Mouse (Mus musculus) adrenal gland (tissue): ENCODE measurements at regions not wholly inside any gene's neighbourhood (a gene's known extent, or its start where the extent isn't known, plus 50 kb on each side); places are given as distances from the start of the nearest gene placed in this dataset.

Experiments used
- intact Hi-C: fragments of 180-260 bp; cut with DNase I; formaldehyde crosslinking; loops from one replicate; pipeline ENCODE4 v1.15.1; 2025

DNA sequence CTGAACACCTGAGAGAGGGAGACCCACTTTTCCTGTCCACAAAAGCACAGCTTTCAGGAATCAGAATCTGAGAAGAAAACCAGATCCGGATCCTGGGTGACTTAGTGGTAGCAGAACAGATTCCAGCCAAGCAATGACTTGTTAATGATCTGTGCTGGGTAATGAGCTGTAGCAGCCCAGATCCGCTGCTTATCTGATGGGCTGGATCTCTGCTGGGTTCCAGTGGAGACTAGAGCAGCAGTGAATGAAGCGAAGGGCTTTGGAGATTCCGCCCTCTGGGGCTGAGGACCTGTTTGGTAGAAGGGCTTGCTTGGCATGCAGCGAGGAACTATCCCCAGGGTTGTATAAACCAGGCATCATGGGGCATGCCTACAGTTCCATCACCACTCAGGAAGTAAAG lies 156.3 kb downstream of the Maf start:
- intact Hi-C loops, result no loop called here

DNA sequence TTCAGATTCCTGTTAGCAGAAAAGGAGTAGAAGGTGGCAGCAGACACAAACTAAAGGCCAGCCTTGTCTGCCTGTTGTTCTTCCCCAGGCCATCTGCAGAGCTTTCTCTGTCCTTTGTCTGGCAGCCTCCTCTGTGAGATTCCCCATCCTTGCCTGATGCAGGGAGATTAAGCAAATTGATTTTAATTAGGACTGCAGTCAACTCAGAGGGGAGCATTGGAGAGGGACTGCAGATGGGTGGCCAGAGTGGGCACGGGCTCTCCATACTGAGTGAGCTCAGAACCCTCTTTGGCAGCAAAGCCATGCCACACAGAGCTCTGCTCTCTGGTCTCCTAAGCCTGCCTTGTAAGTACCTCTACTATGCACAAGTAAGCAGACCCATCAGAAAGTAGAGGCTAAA lies 158.5 kb downstream of the Maf start:
- intact Hi-C loops, result no loop called here

DNA sequence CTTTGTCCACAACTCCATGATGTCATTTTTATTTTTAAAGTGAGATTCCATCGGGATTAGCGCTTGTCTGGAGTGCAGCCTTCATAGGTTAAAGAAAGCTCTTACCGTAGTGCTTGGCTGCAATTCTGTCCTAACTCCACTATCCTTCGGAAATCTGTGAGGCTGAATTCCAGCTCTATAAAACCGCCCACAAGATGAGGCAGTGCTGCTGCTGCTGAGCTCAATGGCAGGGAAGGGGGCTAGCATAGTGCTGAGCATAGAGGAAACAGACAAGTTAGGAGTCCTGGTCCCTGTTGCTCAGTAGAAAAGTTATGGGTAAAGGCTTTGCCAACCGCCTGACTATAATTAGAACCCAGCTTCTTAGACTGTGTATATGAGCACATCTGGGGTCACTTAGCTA lies 163.5 kb downstream of the Maf start:
- intact Hi-C loops, result no loop called here

DNA sequence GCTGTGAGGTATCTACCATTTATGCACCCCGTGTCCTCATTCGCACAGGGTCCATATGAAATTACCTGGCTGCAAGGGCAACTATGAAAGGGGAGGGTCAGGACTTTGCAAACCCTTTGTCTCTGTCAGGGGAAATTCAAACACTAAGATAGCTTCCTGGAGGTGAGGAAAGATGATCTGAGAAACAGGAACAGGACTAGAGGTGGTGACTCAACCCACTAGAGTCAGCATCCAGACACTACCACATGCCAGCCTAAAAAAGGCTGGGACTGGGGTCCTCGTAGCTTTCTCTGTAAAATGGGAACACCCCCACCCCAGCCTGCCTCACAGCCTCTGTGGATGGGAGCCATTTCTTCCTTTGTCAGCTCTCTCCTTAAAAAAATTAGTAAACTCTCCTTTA lies 164.7 kb downstream of the Maf start:
- intact Hi-C loops, result no loop called here

DNA sequence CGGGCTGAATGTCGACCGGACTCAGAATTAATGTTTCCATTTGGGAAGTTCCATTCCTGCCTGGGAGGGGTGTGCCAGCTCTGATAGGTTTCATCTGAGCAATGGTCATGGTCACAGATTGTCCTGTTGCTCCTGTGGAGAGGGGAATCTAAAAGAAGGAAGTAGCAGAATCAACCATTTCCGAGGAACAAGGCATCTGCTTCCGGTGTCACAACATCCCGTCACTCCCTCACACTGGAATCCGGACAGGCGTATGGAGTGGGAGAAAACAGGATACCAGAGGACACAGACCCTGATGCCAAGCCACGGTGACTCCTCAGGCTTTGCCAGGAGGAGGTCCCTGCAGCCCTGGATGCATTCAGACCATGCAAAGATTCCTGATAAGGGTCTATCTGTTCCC lies 168.0 kb downstream of the Maf start:
- intact Hi-C loops, result no loop called here

DNA sequence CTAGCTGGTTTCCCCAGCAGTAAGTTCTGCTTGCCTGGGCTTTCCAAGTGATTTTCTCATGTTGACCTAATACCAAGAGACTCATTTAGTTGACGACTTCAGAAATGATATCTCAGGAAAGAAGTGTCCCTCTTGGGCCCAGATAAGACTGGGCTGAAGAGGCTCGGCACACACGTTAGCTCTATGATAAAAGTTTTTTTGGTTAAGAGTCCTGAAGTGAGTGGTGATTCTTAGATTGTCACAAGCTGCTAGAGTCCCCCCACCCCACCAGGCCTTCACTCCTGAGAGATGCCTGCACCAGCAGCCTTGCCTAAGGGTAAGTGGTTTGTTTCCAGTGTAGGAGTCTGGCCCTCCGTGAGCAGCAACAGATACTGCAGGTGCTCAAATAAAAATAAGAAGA lies 169.4 kb downstream of the Maf start:
- intact Hi-C loops, result no loop called here

DNA sequence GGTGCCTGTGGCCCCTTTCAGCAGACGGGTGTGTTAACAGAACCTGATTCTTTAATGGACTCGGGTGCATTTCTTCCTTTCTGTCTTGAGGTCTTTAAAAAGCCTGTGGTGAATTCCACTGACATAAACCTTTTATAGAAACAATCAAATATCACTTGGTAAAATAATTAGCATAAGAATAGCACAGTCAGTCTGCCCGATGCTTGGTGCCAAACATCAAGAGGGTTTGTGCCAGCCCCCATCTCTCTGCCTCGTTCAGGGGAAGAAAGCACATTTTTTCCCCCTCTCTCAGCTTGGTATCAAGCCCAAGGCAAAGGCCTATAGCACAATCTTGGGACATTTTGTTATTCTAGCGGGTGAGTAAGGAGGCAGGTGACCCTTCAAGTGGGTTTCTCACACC lies 169.8 kb downstream of the Maf start:
- intact Hi-C loops, result no loop called here

DNA sequence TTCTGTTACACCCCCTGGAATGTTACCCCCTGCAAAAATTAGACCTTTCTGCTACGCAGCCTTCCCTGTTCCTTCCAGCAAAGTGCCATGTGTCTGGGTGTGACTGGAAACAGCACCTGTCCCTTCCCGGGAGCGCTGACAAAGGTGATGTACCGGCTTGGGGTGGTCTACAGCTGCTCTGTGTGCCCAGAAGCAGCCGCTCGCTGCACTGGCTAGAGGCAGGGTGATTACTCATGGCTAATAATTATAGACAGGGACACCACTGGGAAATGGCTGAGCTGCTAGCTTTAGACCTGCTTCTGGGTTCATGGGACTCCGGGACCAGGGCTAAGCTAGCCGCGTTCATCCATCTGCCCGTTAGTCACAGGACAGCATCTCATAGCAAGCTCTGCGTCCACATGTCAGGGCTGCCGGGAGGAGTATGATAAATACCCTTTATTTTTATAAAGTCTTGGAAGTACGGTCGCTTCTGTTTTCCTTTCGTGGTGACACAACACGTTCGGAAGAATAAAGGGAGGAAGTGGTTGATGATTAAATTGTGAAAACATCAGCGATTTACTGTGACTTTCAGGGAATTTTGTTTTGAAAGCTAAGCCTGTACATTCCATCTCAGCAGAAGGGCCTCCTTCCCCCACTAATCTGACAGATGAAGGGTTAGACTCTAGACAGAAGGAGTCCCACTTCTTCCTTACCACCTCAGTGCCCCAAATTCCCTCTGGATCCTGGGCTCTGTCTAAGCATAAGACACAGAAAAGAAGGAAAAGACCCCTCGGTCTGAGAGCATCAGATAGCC lies 170.8 kb downstream of the Maf start:
- intact Hi-C loops, result no loop called here

DNA sequence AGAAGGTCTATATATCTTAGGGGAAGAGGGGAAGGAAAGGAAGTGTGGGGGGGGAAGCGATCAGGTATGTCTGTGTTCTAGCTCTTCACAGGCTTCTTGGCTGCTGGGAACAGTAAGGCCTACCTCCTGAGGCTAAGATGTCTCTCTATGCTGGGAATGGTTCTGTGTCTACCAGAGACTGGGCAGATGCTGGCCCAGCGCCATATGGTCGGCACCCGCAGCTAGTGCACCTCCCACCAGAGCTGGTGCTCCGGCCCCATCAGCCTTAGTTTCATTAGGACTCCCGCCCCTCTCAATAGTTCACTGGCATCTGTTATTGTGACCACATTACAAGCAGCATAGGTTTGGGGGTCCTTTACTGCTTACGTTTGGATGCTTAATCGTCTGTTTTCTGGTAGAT lies 171.6 kb downstream of the Maf start:
- intact Hi-C loops, result no loop called here

DNA sequence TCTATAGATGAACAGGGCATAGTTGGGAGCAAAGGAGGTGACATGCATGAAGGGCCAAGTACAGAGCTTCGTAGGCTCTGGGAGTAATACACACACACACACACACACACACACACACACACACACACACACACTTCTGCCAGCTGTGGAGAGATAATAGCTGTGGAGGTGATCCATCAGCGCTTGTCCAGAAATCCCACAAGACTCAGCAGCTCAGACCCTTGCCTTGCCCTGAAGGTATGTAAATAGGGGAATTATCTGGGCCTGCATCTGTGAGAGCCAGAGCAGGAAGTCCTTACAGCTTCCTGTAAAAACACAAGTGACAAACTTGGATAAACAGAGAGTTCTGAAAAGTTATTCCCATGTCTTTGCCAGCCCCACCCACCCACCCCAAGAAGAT lies 173.6 kb downstream of the Maf start:
- intact Hi-C loops, result no loop called here

DNA sequence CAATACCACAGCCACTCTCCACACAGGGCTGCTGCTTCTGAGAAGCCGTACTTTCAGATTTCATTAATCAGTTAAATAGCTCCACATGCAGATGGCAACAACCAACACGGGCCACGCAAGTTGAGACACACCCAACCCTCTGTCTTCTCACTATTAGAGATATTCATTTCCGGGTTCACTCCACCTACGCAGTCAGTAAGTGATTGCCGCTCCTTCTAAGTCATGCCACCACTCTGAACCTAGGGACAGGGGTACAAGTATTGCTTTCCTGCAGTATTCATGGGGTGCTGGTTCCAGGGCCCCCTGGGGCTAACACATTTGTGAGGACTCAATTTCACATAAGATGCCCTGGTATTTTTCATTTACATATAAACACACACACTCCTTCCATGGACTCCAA lies 176.3 kb downstream of the Maf start:
- intact Hi-C loops, result no loop called here

DNA sequence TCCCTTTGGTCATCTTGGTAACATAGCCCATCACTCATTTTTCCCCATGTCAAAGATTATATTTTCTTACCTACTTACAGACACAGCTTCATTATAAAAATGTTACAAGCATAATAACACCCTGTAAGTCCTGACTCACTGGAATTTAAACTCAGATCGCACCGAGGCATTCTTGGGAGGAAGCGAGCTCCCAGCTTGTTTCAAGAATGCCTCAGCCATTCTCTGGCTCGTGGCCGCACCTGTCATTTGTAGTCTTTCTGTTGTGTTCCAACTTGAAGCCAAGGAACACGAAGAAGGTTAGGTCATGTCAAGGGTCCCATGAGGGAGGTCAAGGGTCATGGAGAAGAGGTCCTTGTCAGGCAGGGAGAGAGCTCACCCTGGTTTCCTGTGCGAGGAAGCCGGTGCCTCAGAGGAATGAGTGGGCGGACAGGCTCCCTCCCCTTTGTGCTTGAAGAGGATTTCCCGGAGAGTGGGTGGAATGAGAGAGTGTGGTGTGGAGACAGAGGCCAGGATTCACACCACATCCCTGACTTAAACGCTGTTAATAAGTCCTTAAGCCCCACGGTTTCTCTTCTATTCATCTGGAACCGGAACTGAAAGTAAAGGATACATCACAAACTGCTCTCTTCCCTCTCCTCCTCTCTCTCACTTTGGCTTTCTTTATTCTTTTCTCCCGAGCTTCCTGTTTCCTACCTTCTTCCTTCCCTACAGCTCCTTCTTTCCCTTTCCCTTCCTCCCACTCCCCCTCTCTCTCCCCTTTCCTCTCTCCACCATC lies 177.8 kb downstream of the Maf start:
- intact Hi-C loops, result no loop called here

DNA sequence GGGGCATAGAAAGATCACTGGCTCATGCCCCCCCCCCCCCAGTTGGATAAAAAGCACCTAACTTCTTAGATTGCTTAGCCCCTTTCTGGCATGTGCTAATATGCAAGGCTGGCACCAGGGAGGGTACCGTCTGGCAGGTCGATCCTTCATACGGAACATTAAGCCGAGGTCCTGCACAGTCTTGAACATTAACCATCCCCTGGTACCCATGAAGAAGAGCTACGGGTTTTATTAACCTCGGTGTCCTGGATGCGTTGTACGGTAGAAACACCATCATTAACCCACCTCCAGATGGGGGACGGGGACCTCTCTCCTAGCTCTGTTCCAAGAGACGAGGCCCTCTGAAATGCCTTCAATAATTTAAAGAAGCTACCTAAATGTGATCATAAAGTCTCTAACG lies 178.7 kb downstream of the Maf start:
- intact Hi-C loops, result no loop called here

DNA sequence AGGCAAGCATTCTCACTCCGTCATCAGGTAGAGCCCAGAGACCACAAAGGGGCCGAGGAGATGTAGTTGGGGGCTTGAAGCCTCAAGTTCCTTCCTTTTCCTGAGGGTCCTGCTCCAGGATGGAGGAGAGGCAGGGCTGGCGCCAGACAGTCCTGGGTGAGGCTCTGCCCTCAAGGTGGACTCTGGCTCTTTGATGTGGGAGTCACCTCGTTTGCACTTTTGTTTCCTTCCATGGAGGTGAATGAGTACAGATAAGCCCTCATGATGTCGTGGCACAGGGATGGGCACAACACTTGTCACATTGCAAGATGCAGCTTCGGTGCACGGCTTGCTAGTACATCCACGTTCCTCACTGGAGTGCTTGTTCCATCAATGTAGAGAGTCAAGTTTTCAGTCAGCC lies 182.4 kb downstream of the Maf start:
- intact Hi-C loops, result no loop called here

DNA sequence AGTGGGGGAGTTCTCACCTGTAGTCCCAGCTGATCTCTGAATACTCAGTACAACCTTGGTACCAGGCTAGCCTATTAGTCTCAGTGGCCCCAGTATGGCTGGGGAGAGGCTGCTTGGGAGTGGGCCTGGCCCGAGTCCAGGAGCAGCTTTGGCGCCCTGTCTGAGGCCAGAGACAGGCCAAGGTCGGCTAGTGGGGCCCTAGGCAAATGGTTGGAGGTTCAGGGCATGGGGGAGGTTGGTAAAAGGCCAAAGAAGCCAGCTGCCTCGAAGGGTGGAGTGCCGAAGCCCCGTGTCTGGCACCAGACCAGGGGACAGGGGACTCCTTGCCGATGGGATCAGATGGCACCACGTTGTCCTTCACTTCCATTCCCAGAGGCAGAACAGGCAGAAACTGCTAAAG lies 182.9 kb downstream of the Maf start:
- intact Hi-C loops, result no loop called here

DNA sequence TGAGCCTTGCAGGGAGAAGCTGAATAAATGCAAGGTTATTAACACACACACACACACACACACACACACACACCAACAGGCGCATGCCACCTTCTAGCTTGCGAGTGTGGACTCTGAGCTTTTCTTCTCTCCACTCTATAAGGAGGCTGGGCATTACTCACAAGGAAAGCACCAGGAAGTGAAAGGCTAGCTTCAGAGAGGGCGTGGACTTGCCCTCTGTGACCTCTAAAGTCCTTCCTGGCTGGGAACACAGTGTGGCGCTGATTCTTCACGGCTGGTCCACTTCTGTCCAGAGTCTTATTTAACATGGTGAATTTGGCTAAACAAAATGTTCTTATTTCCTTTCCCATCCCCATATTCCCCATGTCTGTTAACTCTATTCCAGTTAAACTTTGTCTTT lies 185.1 kb downstream of the Maf start:
- intact Hi-C loops, result no loop called here

DNA sequence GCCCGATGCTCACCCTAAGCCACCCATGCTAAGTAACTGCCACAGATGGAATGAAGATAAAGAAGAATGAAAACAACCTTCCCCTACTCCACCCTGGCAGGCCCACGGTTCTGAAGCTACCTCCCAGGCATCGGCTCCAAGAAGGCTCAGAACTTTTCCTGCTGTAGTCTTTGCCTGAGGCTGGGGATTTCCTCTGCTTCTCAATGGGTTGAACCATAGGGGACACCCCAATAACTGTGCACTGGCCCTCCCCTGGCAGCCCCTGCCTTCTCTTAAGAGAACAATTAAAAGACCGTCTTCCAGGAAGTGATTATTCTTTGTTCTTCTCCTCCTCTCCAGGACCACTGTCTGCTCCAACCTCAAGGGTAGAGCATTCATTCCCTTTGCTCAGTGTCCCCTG lies 191.9 kb downstream of the Maf start:
- intact Hi-C loops, result no loop called here

DNA sequence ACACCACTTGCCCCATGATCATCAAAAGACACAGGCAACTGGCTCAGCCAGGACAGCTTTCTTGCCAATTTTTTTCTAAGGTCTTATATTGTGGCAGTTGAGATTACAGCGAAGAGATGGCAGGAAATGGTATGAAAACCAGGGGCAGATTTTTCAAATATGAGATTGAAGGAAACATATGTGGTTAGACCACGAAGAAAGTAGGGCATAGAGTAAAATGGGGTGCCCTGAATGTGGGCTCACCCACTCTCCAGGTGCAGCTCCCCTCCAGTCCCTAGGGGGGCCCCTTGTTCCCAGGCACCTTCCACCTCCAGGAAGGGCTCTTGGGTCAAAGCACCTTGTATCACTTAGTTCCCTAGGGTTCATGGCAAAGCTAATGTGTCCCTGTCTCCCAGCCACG lies 193.1 kb downstream of the Maf start:
- intact Hi-C loops, result no loop called here

DNA sequence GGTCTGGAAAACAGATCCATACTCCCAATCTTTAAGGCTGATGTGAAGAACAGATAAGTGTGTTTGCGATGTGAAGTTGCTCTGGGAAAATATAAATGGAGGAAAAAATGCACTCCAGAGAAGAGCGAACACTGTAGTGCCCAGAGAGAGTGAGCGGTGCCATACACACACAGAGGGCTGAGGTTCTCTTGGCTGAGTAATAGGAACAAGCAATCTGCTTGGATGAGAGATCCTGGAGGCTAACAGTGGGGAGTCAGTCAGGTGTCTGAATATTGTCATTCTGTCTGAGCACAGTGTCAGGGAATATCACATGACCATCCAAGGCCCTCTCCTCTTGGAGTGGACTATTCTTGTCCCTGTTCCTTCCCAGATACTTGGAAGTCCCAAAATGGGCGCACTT lies 200.4 kb downstream of the Maf start:
- intact Hi-C loops, result no loop called here

DNA sequence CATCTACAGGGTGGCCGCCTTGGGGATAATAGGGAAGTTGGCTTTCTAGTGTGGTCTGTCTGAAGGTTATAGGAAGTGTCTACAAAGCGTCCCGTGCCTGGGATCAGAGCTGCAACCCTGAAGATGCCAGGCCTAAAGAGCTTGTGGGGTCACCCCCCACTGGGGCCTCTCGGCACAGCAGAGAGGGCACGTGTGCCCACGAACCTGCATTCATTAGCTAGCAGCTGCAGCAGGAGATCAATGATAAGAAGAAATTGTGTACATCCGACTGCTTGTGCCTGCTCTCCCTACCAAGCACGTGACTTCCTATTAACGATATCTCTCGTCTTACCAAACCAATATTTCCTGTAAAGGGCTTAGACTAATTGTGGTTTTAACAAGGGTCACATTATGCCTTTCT lies 200.9 kb downstream of the Maf start:
- intact Hi-C loops, result no loop called here

DNA sequence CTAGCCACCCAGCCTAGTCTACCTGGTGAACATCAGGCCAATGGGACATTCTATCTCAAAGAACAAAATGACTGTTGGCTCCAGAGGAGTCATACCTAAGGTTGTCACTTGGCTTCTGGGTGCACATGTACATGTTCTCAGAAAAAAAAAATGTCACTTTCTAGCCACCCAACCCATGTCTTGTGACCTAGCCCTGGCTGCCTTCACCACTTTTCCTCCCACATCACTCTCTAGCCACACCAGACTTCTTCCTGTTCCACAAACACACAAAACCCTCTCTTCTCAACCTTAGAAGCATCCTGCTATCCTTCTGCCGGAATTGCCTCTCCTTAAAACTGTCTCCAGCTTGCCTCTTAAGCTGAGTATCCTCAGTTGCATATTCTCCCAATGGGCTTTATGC lies 211.6 kb downstream of the Maf start:
- intact Hi-C loops, result no loop called here

DNA sequence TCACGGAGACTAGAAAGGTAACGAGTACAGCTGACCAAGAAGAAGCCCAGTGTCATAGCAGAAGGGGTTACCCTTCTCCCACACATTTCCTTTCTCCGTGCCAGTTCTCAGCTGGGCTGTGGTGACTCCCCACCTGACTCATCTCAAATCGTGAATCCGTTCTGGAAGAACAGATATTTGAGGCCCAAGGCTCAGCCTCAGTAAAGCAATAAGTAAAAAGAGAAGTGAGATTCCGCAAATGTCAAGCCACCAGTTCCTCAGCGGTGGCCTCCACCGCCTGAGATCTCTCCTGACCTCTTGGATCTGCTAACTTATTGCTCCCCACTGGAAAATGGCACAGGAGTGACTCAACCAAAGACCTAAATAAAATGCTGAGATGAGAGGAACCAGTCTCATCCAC lies 213.2 kb downstream of the Maf start:
- intact Hi-C loops, result no loop called here

DNA sequence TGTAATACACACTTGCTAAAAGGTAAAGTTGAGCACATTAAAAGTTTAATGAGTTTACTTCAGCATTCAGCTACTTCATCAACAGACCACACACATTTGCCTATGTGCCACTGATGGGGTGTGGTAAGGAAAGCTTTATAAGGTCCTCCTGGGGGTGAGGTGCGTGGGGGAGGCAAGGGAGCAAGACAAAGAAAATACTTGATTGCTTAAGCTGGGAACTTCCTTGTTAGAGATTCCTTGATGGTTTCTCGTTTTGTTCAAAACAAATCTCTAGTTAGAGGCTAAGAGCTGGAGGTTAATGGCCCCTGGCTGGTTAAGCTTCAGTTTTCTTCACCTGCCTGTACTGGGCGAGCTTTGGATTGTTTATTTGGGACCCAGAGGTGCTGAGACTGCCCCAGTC lies 220.7 kb downstream of the Maf start:
- intact Hi-C loops, result no loop called here
